Mouse (Mus musculus): ENCODE results near the gene Scamp4. TPM values are rescaled to one million over a fixed set of nuclear protein-coding genes. Genes with fewer than 3 reads are reported as not detected.

Gene Scamp4
- total RNA-seq (2023): 44.2 TPM

GRCm38 (mm10) chr10:80602698-80603325, at the start of gene Scamp4, which contains the start of gene Adat3:
Scamp4 (plus strand) TSS chr10:80602872.
Adat3 (plus strand) TSS chr10:80602880.

GRCm38 (mm10) chr10:80561116-80561944, 41.3 kb upstream of the Scamp4 start, which contains the start of gene Rexo1:
Rexo1 (minus strand) TSS chr10:80561560.

DNA sequence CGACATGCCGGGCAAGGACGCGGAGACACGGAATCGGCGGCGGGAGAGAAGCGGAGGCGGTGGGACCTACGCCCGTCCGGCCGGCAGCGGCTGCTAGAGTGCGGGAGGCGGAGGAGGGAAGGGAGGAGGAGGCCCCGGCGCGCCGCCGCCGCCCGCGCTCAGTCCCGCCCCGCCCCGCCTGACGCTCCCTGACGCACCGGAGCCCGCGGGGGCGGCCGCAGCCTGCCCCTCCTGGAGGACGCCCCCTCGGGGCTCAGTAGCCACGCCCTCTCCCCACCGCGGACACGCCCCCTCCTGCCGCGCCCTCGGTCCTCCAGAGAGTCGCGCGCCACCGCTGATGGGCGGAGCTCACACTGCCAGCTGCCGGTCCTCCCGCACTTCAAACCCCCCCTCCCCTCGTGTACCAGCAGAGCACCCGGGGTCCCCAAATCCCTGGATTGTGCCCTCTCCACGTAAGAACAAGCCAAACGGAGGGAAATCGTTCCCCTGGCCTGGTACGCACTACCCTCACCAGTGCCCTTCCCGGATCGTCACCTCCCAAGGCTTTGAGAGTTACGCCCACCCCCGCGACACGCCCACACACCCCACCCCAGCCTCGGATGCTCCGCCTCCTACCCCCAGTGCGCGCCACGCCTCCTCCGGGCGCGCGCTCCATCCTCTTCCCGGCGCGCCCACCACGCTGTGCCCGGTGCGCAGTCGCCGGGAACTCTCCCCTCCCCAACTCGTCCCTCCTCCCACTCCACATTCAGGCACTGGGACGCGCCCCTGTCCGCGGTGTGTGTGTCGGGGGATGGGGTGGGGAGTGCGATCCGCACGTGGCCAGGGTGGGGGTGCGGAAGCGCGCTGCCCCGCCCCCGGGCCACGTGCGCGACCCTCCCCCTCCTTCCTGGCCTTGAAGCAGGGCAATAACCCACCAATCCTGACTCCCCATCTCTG, 25.2 kb upstream of the Scamp4 start, which contains the start of gene Klf16:
Gene Klf16, minus strand, starts transcription at position 127 of the 936 bp plus-strand sequence.

DNA sequence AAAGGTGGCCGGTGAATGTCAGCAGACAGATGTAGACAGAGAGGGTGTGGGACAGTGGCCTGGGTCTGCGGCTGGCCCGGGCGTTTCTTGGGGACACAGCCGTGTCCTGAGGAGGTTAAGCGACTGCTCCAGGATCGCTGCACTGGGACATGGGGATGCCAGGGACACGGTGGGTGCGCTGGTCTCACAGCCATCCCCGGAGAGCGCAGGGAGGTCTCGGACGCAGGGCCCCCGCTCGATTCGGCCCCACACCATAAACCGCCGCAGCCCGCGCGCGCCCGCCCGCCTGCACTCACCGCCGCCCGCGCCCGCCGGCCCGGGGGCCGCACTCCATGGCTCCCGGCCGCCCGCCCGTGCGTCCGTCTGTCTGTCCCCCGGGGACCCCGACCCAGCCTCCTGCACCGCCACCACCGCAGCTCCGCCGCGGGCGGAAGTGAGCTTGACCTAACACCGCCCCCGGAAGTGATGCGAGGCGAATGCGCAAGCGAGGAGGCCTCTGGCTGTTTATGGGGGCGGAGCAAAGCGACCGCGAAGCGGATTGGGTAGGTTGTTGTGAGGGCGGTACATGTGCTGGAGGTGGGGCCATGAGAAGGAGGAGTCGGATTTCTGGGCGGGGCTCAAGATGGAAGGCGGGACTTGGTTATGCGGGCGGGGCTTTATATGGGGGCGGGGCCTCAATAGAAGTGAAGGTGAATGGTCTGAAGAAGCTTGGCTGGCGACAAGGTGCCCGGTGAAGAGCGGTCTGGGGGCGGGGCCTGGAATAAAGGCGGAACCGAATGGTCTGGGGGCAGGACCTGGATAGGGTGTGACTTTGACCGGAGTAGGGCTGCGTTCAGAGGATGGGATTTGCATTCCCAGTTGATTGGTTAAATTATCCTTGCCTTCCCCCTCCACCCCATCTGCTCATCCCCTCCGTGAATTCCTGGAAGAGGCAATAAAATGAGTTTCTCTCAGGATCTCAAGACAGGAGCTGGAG, 12.5 kb upstream of the Scamp4 start, which contains the start of gene Abhd17a:
Gene Abhd17a, minus strand, starts transcription at position 463 of the 976 bp plus-strand sequence.

GRCm38 (mm10) chr10:80605721-80606120, 3.0 kb downstream of the Scamp4 start, which contains the start of gene Gm49322:
Gm49322 (plus strand) TSS chr10:80606021.

GRCm38 (mm10) chr10:80622661-80623456, 20.2 kb downstream of the Scamp4 start, which contains the start of gene Csnk1g2:
Csnk1g2 (plus strand) TSS chr10:80622838.

DNA sequence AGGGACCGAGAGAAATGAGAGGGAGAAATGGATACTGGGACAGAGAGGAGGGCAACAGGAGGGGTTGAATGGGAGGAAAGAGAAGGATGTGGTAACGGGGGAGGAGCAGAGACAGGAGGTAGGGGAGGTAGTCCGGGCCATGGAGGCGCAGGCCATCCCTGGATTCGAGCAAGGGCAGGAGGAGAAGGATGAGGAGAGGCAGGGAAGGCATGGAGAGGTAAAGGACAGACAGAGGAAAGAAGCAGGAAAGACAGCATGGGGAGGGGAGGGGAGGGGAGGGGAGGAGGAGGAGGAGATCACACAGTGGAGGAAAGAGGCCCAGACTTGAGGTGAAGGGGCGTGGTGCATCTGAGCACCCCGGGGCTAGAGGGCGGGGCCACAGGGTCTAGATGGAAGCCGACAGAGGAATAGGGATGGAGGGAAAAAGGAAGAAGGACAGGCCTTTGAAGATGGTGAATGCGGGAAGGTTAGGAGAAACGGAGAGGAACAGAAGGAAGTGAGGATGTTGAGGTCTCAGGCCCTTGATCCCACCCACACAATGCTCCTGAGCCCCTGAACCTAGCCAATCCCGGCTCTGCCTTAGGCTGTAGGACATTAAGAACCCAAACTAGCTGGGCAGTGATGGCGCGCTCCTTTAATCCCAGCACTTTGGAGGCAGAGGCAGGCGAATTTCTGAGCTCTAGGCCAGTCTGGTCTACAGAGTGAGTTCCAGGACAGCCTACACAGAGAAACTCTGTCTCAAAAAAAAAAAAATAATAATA, 54.4 kb downstream of the Scamp4 start, which contains the start of gene Btbd2:
Gene Btbd2, minus strand, starts transcription at position 209 of the 761 bp plus-strand sequence.

Other genes starting within 250 kb of the Scamp4 start
- gene Plk5, start 246.4 kb upstream of the Scamp4 start, total RNA-seq (2023): not detected
- gene Mex3d, start 215.2 kb upstream of the Scamp4 start, total RNA-seq (2023): 9.0 TPM
- 81.1 TPM for gene Mbd3, start 203.3 kb upstream of the Scamp4 start, total RNA-seq (2023)
- gene Uqcr11, start 196.0 kb upstream of the Scamp4 start, total RNA-seq (2023): 47.1 TPM
- 82.4 TPM for gene Tcf3, start 169.2 kb upstream of the Scamp4 start, total RNA-seq (2023)
- not detected for gene Onecut3, start 108.0 kb upstream of the Scamp4 start, total RNA-seq (2023)
- gene Atp8b3, start 63.7 kb upstream of the Scamp4 start, total RNA-seq (2023): not detected
- gene Rexo1, start 41.3 kb upstream of the Scamp4 start, total RNA-seq (2023): 141 TPM
- gene Klf16, start 25.6 kb upstream of the Scamp4 start, total RNA-seq (2023): 28.5 TPM
- gene Abhd17a, start 12.5 kb upstream of the Scamp4 start, total RNA-seq (2023): 37.5 TPM
- gene Adat3, start within 50 bp of the Scamp4 start, total RNA-seq (2023): 3.3 TPM
- gene Gm49322, start 3.1 kb downstream of the Scamp4 start, total RNA-seq (2023): 7.4 TPM
- 224 TPM for gene Csnk1g2, start 20.0 kb downstream of the Scamp4 start, total RNA-seq (2023)
- 24.7 TPM for gene Btbd2, start 54.2 kb downstream of the Scamp4 start, total RNA-seq (2023)
- gene Mknk2, start 75.2 kb downstream of the Scamp4 start, total RNA-seq (2023): 302 TPM
- gene Mob3a, start 99.1 kb downstream of the Scamp4 start, total RNA-seq (2023): 110 TPM
- gene Izumo4, start 99.3 kb downstream of the Scamp4 start, total RNA-seq (2023): 51.3 TPM
- 107 TPM for gene Ap3d1, start 139.4 kb downstream of the Scamp4 start, total RNA-seq (2023)
- 86.9 TPM for gene Dot1l, start 152.3 kb downstream of the Scamp4 start, total RNA-seq (2023)
- 74.8 TPM for gene Sf3a2, start 195.3 kb downstream of the Scamp4 start, total RNA-seq (2023)
- 90.5 TPM for gene Plekhj1, start 195.8 kb downstream of the Scamp4 start, total RNA-seq (2023)
- gene Amh, start 202.4 kb downstream of the Scamp4 start, total RNA-seq (2023): 0.79 TPM
- not detected for gene Jsrp1, start 210.6 kb downstream of the Scamp4 start, total RNA-seq (2023)
- 576 TPM for gene Oaz1, start 223.8 kb downstream of the Scamp4 start, total RNA-seq (2023)
- gene Lingo3, start 241.2 kb downstream of the Scamp4 start, total RNA-seq (2023): not detected

Data from CD4-positive naive resting alpha-beta T cell, adult 76 days (primary cell).